Mouse (Mus musculus): Measurements from ENCODE around the gene Nek6. TPM values are rescaled to one million over a fixed set of nuclear protein-coding genes. Genes with fewer than 3 reads are reported as not detected.

Gene Nek6
- polyA plus RNA-seq, 1 experiment: 31.3 TPM

- Histone ChIP-seq H3K36me3 (ENCODE audit: control insufficient read depth, insufficient read depth, low read length, poor library complexity, severe bottlenecking) (no peaks in the 10 kb centered on the region), H3K4me1 (ENCODE audit: control insufficient read depth, insufficient read depth, low read length) (no peaks in the 10 kb centered on the region), H3K9ac (ENCODE audit: low read depth, poor library complexity, severe bottlenecking) (no peak overlapping the region), H3K9me3 (replicated peaks; ENCODE audit: control insufficient read depth, insufficient read depth, low read length, poor library complexity, severe bottlenecking) (no peaks in the 10 kb centered on the region), H3K27me3 (ENCODE audit: control insufficient read depth, insufficient read depth, low read length, poor library complexity, severe bottlenecking) (no peaks in the 10 kb centered on the region), H3K27ac (ENCODE audit: insufficient read depth, low read length) (no peak overlapping the region), H3K4me3 (ENCODE audit: low read depth, low read length) (no peak overlapping the region)
- TF ChIP-seq CTCF (IDR thresholded peaks at IDR 0.05; ENCODE audit: low read depth, low read length): no peak
- TF ChIP-seq EP300 (IDR thresholded peaks at IDR 0.05; ENCODE audit: insufficient read depth, low read depth, low read length): no peak
- no peak for TF ChIP-seq POLR2A (IDR thresholded peaks at IDR 0.05; ENCODE audit: insufficient read depth, low read length)
Measured at GRCm38 (mm10) chr2:38579528-38579927, 68.1 kb downstream of the Nek6 start.

GRCm38 (mm10) chr2:38583982-38584381 lies 72.5 kb downstream of the Nek6 start:
- Histone ChIP-seq H3K4me3 (ENCODE audit: low read depth, low read length) (no peak overlapping the region), H3K4me1 (ENCODE audit: control insufficient read depth, insufficient read depth, low read length) (peaks cover 5% of the 10 kb centered on the region), H3K9ac (ENCODE audit: low read depth, poor library complexity, severe bottlenecking) (no peak overlapping the region), H3K27ac (ENCODE audit: insufficient read depth, low read length) (no peak overlapping the region), H3K36me3 (ENCODE audit: control insufficient read depth, insufficient read depth, low read length, poor library complexity, severe bottlenecking) (peaks cover 12% of the 10 kb centered on the region), H3K9me3 (replicated peaks; ENCODE audit: control insufficient read depth, insufficient read depth, low read length, poor library complexity, severe bottlenecking) (no peaks in the 10 kb centered on the region), H3K27me3 (ENCODE audit: control insufficient read depth, insufficient read depth, low read length, poor library complexity, severe bottlenecking) (no peaks in the 10 kb centered on the region)
- no peak for TF ChIP-seq POLR2A (IDR thresholded peaks at IDR 0.05; ENCODE audit: insufficient read depth, low read length)
- TF ChIP-seq EP300 (IDR thresholded peaks at IDR 0.05; ENCODE audit: insufficient read depth, low read depth, low read length): no peak
- no peak for TF ChIP-seq CTCF (IDR thresholded peaks at IDR 0.05; ENCODE audit: low read depth, low read length)

GRCm38 (mm10) chr2:38584514-38585378 lies 73.3 kb downstream of the Nek6 start:
- H3K27me3 ChIP-seq (ENCODE audit: control insufficient read depth, insufficient read depth, low read length, poor library complexity, severe bottlenecking): no peaks in the 10 kb centered on the region
- no peaks in the 10 kb centered on the region for H3K9me3 ChIP-seq (replicated peaks; ENCODE audit: control insufficient read depth, insufficient read depth, low read length, poor library complexity, severe bottlenecking)
- H3K9ac ChIP-seq (ENCODE audit: low read depth, poor library complexity, severe bottlenecking): no peak overlapping the region
- H3K4me3 ChIP-seq (ENCODE audit: low read depth, low read length): no peak overlapping the region
- H3K4me1 ChIP-seq (ENCODE audit: control insufficient read depth, insufficient read depth, low read length): peaks cover 5% of the 10 kb centered on the region
- TF ChIP-seq EP300 (IDR thresholded peaks at IDR 0.05; ENCODE audit: insufficient read depth, low read depth, low read length) (0 out of 2 replicates have a peak, but pooled peaks have one; percentile 38), CTCF (IDR thresholded peaks at IDR 0.05; ENCODE audit: low read depth, low read length) (no peak)
- peak overlapping the region; percentile 28 for H3K27ac ChIP-seq (ENCODE audit: insufficient read depth, low read length)
- H3K36me3 ChIP-seq (ENCODE audit: control insufficient read depth, insufficient read depth, low read length, poor library complexity, severe bottlenecking): peaks cover 18% of the 10 kb centered on the region

- no peak for TF ChIP-seq EP300 (IDR thresholded peaks at IDR 0.05; ENCODE audit: insufficient read depth, low read depth, low read length)
- TF ChIP-seq CTCF (IDR thresholded peaks at IDR 0.05; ENCODE audit: low read depth, low read length): no peak
- TF ChIP-seq POLR2A (IDR thresholded peaks at IDR 0.05; ENCODE audit: insufficient read depth, low read length): no peak
- H3K9me3 ChIP-seq (replicated peaks; ENCODE audit: control insufficient read depth, insufficient read depth, low read length, poor library complexity, severe bottlenecking): no peaks in the 10 kb centered on the region
- peaks cover 5% of the 10 kb centered on the region for H3K4me1 ChIP-seq (ENCODE audit: control insufficient read depth, insufficient read depth, low read length)
- no peak overlapping the region for H3K4me3 ChIP-seq (ENCODE audit: low read depth, low read length)
- H3K27ac ChIP-seq (ENCODE audit: insufficient read depth, low read length): peak overlapping the region; percentile 28; the same call in 1 of the 2 replicates
- H3K9ac ChIP-seq (ENCODE audit: low read depth, poor library complexity, severe bottlenecking): no peak overlapping the region
- H3K27me3 ChIP-seq (ENCODE audit: control insufficient read depth, insufficient read depth, low read length, poor library complexity, severe bottlenecking): no peaks in the 10 kb centered on the region
- H3K36me3 ChIP-seq (ENCODE audit: control insufficient read depth, insufficient read depth, low read length, poor library complexity, severe bottlenecking): peaks cover 21% of the 10 kb centered on the region
Measured at GRCm38 (mm10) chr2:38585379-38585736, 73.9 kb downstream of the Nek6 start.

- Histone ChIP-seq H3K9ac (ENCODE audit: low read depth, poor library complexity, severe bottlenecking) (no peak overlapping the region), H3K4me1 (ENCODE audit: control insufficient read depth, insufficient read depth, low read length) (peaks cover 5% of the 10 kb centered on the region), H3K27ac (ENCODE audit: insufficient read depth, low read length) (no peak overlapping the region), H3K4me3 (ENCODE audit: low read depth, low read length) (no peak overlapping the region), H3K9me3 (replicated peaks; ENCODE audit: control insufficient read depth, insufficient read depth, low read length, poor library complexity, severe bottlenecking) (no peaks in the 10 kb centered on the region), H3K27me3 (ENCODE audit: control insufficient read depth, insufficient read depth, low read length, poor library complexity, severe bottlenecking) (no peaks in the 10 kb centered on the region), H3K36me3 (ENCODE audit: control insufficient read depth, insufficient read depth, low read length, poor library complexity, severe bottlenecking) (peaks cover 28% of the 10 kb centered on the region)
- TF ChIP-seq CTCF (IDR thresholded peaks at IDR 0.05; ENCODE audit: low read depth, low read length): no peak
- no peak for TF ChIP-seq EP300 (IDR thresholded peaks at IDR 0.05; ENCODE audit: insufficient read depth, low read depth, low read length)
- no peak for TF ChIP-seq POLR2A (IDR thresholded peaks at IDR 0.05; ENCODE audit: insufficient read depth, low read length)
Measured at GRCm38 (mm10) chr2:38586733-38587132, 75.3 kb downstream of the Nek6 start.

GRCm38 (mm10) chr2:38591751-38592459 lies 80.5 kb downstream of the Nek6 start:
- TF ChIP-seq CTCF (IDR thresholded peaks at IDR 0.05; ENCODE audit: low read depth, low read length): no peak
- H3K27ac ChIP-seq (ENCODE audit: insufficient read depth, low read length): peak overlapping the region; percentile 74
- H3K9ac ChIP-seq (ENCODE audit: low read depth, poor library complexity, severe bottlenecking): no peak overlapping the region
- no peaks in the 10 kb centered on the region for H3K9me3 ChIP-seq (replicated peaks; ENCODE audit: control insufficient read depth, insufficient read depth, low read length, poor library complexity, severe bottlenecking)
- H3K4me1 ChIP-seq (ENCODE audit: control insufficient read depth, insufficient read depth, low read length): peaks cover 2% of the 10 kb centered on the region
- no peaks in the 10 kb centered on the region for H3K27me3 ChIP-seq (ENCODE audit: control insufficient read depth, insufficient read depth, low read length, poor library complexity, severe bottlenecking)
- H3K36me3 ChIP-seq (ENCODE audit: control insufficient read depth, insufficient read depth, low read length, poor library complexity, severe bottlenecking): peaks cover 30% of the 10 kb centered on the region
- no peak overlapping the region for H3K4me3 ChIP-seq (ENCODE audit: low read depth, low read length)

Measured in ES-Bruce4 (cell line).